Mouse (Mus musculus) bone marrow macrophage, adult 2 months (primary cell): ENCODE results near the gene Myo15b.

Experiments
- CTCF ChIP-seq: IDR thresholded peaks from 2 replicates; pipeline ENCODE4 v1.5.1; 2012; ENCODE audit warnings: low read depth, mild to moderate bottlenecking, low read length, moderate library complexity
- POLR2A ChIP-seq: IDR thresholded peaks from 2 replicates; pipeline ENCODE4 v1.6.1; 2012; ENCODE audit warnings: mild to moderate bottlenecking, low read depth, low read length, borderline replicate concordance

GRCm38 (mm10) chr11:115838895-115839311 lies 19.3 kb upstream of the Myo15b start:
- TF ChIP-seq CTCF (no peak), POLR2A (no peak)
